Mouse (Mus musculus) c-Kit-positive CD71-positive TER-119-negative erythroid progenitor cells, embryonic 14.5 days (primary cell): ENCODE measurements around the gene Notch4.

ENCODE experiments used
- DNase-seq: peaks from one replicate; pipeline ENCODE4 v3.0.0-alpha.2; 2013; ENCODE audit warnings: low read depth

Notch4 gene

DNA sequence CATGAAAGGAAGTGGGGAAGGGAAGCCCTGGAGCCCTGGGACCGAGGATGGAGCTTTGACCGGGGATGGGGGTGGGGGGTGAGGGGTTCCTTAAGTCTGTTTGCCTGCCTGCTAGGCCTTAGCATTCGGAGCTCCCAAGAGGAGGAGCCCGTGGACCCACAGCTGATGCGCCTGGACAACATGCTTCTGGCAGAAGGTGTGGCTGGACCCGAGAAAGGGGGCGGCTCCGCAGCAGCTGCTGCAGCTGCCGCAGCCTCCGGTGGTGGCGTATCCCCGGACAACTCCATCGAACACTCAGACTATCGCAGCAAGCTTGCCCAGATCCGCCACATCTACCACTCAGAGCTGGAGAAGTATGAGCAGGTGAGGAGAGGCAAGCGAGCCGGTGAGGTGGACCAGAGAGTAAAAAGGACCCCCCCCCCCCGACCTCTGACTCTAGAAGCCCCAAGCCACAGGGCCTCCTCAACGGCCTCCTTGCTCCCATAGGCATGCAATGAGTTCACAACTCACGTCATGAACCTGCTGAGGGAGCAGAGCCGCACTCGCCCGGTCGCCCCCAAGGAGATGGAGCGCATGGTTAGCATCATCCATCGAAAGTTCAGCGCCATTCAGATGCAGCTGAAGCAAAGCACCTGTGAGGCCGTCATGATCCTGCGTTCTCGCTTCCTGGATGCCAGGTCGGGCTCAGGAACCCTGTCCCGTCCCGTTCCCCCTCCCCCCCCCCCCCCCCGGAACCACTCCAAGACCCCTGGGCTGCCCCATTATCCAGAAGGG, 29.9 kb downstream of the Notch4 start:
- no peak for DNase-seq

- DNase-seq = no peak
Measured at GRCm38 (mm10) chr17:34596098-34596497, 32.0 kb downstream of the Notch4 start.

DNA sequence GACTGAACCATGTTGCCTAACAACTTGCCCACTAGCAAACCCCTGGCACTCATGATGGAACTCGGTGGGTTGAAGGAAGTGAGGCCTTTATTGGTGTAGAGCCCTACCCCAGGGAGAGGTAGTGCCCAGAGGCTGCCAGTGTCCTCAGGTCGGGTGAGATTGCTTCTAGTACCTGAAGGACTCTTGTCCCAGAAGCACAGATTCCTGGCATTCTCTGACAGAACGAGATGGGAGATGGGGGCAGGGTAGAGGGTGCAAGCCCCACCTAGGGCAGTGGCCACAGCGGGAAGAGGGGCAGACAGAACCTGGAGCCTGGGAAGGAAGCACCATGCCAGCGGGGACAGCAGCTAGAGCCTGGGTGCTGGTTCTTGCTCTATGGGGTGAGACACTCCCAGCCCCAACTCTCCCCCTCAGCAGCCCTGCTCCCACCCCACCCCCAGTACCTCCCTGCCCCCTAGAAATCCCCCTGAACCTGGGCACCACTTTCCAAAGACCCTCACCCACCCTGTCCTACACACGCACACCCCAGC, 33.6 kb downstream of the Notch4 start, which contains the start of gene Ager:
TSS of gene Ager (plus strand) at position 297 of the 530 bp plus-strand sequence.
- DNase-seq = no peak

DNA sequence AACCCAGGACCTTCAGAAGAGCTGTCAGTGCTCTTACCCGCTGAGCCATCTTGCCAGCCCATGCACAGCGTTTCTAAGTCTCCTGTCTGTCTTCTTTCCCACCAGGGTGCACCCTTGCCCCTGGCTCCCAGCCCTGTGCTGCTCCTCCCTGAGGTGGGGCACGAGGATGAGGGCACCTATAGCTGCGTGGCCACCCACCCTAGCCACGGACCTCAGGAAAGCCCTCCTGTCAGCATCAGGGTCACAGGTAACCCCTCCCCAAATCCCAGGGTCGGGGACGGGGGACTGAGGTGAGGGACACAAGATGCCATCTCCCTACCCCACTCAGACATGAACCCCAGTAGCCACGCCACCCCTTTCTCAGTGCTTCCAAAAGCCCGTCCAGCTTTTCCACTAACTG, 35.8 kb downstream of the Notch4 start:
- no peak for DNase-seq

DNA sequence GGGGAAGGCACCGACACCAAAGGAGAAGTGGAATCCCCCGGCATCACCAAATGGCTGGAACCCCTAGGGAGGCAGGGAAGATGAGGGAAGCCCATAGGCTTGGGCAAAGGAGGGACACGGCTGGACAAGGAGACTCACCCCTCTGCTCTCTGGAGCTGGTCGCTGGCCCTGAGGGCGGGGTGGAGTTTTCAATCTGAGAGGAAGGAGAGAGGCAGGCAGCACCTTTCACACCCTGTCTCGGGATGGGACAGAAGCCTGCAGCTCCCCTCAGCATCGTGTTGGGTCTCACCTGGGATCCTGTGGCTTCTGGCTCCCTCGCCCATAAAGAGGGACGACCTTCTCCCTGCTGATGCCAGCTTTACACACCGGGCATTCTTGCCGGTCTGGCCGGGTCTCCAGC, 37.7 kb downstream of the Notch4 start:
- DNase-seq = no peak

- DNase-seq = peak; percentile 100
Measured at GRCm38 (mm10) chr17:34603375-34604060, 39.5 kb downstream of the Notch4 start, which contains the start of gene Rnf5. Gene Rnf5, minus strand, starts transcription at chr17:34603690.

DNA sequence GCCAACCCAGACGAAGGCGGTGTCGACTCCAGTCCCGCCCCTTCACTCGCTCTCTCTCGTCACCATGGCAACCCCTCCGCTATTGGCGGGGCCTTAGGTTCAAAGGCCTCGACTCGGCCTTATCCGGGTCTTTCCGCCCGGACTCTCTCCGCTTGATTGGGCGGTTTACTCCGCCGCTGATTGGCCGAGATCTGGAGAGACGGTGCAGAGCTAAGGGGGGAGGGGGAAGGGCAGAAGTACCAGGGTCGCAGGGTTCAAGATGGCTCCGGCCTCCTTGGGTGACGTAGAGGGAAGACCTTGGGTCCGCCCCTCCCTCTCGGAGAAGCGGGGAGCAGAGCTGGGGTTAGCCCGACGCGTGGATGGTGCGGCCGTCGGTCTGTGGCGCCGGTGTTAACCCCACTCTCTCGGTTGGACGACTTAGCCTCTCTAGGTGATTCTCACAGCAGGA, 40.0 kb downstream of the Notch4 start, which contains the start of gene Agpat1:
TSS of gene Agpat1 (plus strand) at position 202 of the 448 bp plus-strand sequence.
- peak; percentile 98 for DNase-seq

DNA sequence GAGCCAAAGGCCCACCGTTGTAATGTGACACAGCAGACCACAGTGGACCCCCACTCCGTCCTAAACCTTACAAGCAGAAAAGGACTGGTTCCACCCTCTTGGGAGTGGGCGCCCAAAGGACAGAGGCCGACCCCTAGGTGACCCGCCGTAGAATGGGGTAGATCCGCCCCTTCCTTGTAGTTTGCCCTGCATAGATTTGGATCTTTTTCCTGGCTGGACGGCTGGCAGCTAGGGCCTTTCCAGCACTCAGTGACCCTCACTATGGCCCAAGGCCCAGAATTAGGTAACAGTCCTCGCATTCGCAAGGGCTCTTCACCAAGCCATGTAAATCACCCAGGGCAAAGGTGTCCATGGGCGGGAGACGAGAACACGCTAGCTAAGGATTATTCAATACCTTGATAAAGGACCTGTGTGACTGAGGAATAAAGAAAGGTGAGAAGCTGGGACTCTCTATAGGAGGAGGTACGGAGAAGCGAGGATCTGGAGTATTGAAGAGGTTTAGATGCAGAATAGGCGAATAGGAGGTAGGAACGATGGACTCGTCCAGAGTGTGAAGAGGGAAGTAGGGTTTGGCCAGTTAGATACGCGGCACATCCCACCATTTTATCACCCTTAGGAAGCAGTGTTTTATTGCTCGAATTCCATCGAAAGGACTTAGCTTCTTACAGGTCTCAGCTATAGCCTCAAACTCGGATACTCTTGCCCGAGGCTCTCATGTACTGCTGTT, 40.6 kb downstream of the Notch4 start:
- DNase-seq = no peak

GRCm38 (mm10) chr17:34605609-34606008, 41.5 kb downstream of the Notch4 start:
- DNase-seq = peak; percentile 86

GRCm38 (mm10) chr17:34606186-34607039, 42.3 kb downstream of the Notch4 start:
- DNase-seq = no peak

GRCm38 (mm10) chr17:34607997-34608396, 43.9 kb downstream of the Notch4 start:
- DNase-seq = no peak

GRCm38 (mm10) chr17:34611050-34611449, 47.0 kb downstream of the Notch4 start:
- DNase-seq = no peak

GRCm38 (mm10) chr17:34613054-34613645, 49.1 kb downstream of the Notch4 start:
- no peak for DNase-seq

DNA sequence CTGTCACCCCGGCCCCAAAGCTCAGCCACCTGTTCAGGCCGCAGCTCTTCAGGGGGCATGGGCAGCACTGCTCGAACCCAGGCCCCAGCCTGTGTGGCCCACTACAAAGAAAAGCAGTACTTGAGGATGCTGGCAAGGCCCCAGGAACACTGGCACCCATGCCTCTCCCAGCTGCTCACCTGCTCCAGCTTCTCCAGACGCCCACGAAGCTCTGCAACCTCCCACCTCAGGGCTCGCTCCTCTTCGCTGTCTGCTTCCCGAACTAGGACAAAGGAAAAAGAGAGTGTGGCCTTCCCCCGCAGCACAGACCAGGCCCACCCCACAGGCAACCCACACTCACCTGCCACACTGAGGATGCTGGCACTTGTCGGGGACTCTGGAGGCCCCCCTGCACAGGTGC, 49.8 kb downstream of the Notch4 start:
- no peak for DNase-seq

DNA sequence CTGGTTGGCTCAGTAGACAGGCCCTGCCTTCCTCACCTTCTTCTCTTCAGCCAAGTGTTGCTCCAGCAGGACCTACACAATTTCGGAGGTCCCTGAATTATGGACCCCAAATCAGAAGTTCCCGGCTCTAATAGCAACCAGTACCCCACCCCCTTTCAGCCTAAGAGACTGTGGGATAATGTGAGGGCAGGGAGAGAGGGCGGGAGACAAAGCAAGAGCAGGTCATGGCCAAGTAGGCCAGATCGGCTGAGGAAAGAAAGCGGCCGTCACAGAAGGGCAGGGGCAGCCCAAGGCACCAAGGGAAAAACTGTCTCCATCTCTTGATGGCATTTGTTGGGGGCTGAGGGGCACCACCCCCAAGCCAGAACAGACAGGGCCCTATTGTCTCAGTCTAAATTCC, 51.8 kb downstream of the Notch4 start, which contains the start of gene Egfl8:
TSS of gene Egfl8 (minus strand) at position 101 of the 400 bp plus-strand sequence.
- no peak for DNase-seq

DNA sequence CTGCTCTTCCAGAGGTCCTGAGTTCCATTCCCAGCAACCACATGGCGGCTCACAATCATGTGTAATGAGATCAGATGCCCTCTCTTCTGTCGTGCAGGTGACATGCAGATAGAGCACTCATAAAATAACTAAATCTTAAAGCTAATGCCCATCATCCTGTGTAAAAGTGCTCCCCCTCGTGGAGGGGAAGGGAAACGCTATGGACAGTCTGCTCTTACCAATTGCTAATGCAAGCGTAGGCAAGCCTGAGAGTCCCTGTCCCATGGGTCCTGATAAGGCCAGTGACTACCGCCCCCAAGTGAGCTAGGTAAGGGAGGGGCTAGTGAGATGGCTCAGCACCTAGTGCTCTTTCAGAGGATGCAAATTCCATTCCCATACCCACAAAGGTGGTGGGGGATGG, 54.9 kb downstream of the Notch4 start:
- peak; percentile 87 for DNase-seq

DNA sequence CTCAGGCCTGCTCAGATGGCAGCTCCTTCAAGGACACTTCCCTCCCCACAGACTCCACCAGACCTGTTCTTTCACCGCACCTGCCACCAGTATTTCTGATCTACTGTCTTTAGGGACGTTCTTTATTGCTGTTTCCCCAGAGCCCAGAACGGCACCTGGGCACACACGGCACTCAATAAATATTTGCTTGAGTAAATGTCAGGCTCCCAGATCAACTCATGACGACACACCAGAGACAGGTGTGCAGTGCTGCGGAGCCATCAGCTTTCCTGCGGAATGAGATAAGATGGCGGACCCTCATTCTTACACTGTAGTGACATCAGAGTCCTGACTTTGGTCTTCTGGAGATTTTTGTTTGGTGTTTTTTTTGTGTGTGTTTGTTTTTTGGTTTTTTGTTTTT, 56.9 kb downstream of the Notch4 start:
- no peak for DNase-seq

- no peak for DNase-seq
Measured at GRCm38 (mm10) chr17:34623161-34623560, 59.1 kb downstream of the Notch4 start.

DNA sequence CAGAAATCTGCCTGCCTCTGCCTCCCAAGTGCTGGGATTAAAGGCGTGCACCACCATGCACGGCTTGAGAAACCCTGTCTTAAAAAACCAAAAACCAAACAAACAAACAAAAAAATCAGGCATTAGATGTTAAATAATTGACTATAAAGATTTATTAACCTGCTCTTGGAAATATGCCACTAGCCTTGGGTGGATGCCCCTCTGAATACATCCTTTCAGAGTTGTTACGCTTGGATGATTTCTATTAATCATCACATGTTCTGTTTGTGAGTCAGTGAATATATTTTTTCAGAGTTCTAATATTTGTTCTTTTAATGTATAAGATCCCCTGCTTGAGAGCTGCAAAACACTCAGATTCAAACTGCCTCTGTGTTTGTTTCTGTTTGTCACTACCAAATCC, 60.9 kb downstream of the Notch4 start:
- no peak for DNase-seq

DNA sequence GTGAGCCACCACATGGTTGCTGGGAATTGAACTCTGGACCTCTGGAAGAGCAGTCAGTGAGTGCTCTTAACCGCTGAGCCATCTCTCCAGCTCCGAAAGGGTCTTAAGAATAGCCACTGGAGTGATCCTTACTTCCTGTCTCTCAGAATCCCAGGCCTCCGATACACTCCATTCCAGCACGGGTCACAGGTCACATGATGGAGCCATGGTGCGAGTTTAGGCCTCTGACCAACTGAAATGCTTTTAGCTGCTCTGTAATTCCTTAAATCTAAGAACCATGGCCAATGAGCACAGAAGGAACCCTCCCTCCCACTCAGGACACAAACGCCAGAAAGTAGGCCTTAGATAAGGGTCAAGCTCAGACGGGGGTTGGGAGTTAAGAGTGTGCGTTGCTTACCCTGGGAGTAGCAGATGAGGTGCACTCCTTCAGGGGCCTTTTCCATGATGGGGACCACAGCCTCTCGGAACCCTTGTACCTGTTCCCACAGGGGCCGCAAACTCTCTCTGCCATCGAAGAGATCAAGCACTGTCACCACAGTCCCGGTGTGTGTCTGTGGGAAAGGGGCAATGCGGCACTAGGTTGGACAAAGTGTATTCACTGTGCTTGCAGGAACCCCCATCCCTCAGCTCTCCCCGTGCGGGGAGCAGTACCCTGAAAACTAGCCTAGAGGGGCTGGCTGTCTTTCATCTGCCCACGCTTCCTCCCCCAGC, 62.1 kb downstream of the Notch4 start:
- no peak for DNase-seq
